8 mouse cellular contexts compared by ENCODE assay signal in genomic region chr10:126984189-126985004, GRCm38 (mm10). TPM values are rescaled to one million over a fixed set of nuclear protein-coding genes. Genes with fewer than 3 reads are reported as not detected.
DNase-seq lines count a peak whose midpoint lies in the region; ATAC-seq lines count a peak whose summit lies in the region.

No protein-coding gene starts in this region.

- H3K36me3 ChIP-seq in embryonic facial prominence, embryonic 11.5 days (replicated peaks; ENCODE audit: control insufficient read depth, insufficient read depth, low read depth, low read length): no peaks in the 10 kb centered on the region
- peaks cover 3% of the 10 kb centered on the region; the same call in 1 of the 2 replicates for H3K36me3 ChIP-seq in limb, embryonic 15.5 days

- no peaks in the 10 kb centered on the region for H3K27me3 ChIP-seq in embryonic facial prominence, embryonic 11.5 days (ENCODE audit: control insufficient read depth, insufficient read depth, low read length)
- H3K27me3 ChIP-seq in limb, embryonic 15.5 days: no peaks in the 10 kb centered on the region

- DNase-seq in cerebellum, adult 11 months: peak; percentile 88
- peak; percentile 24 for DNase-seq in A20 (ENCODE audit: low read depth, low spot score)
- DNase-seq in embryonic facial prominence, embryonic 11.5 days (ENCODE audit: low spot score): no peak
- DNase-seq in heart, postnatal 10 days: peak; percentile 66 to 70
- DNase-seq in urinary bladder, postnatal 36 days (ENCODE audit: low spot score in 2 of 2): no peak
- no peak for DNase-seq in left cerebral cortex, adult 8-10 months (ENCODE audit: low spot score in 2 of 2)

- WGBS in embryonic facial prominence, embryonic 11.5 days: 57% methylated on average over 5 of the region's 5 CpGs
- 15% methylated on average over 5 of the region's 5 CpGs for WGBS in limb, embryonic 15.5 days

- no peak overlapping the region for H3K4me2 ChIP-seq in embryonic facial prominence, embryonic 11.5 days (ENCODE audit: low read depth, low read length)
- H3K4me2 ChIP-seq in limb, embryonic 15.5 days: peak overlapping the region; percentile 91

- H3K27ac ChIP-seq in embryonic facial prominence, embryonic 11.5 days (replicated peaks; ENCODE audit: low read depth, low read length): no peak overlapping the region
- H3K27ac ChIP-seq in limb, embryonic 15.5 days: peak overlapping the region; percentile 100

- no peaks in the 10 kb centered on the region for H3K9me3 ChIP-seq in embryonic facial prominence, embryonic 11.5 days (replicated peaks; ENCODE audit: control insufficient read depth, low read length)
- H3K9me3 ChIP-seq in limb, embryonic 15.5 days: no peaks in the 10 kb centered on the region

- intact Hi-C loops in heart, postnatal 10 days (cut with DNase I): no loop called here

- H3K9ac ChIP-seq in embryonic facial prominence, embryonic 11.5 days (replicated peaks; ENCODE audit: low read length): peak overlapping the region; percentile 18; the same call in 1 of the 2 replicates
- H3K9ac ChIP-seq in limb, embryonic 15.5 days: peak overlapping the region; percentile 23; the same call in 1 of the 2 replicates

- peaks cover 22% of the 10 kb centered on the region for H3K4me1 ChIP-seq in embryonic facial prominence, embryonic 11.5 days (ENCODE audit: control insufficient read depth, insufficient read depth, low read length)
- H3K4me1 ChIP-seq in limb, embryonic 15.5 days: peaks cover 87% of the 10 kb centered on the region

- no peak overlapping the region for H3K4me3 ChIP-seq in embryonic facial prominence, embryonic 11.5 days (ENCODE audit: low read depth, low read length)
- H3K4me3 ChIP-seq in limb, embryonic 15.5 days: 0 out of 2 replicates have a peak overlapping the region, but pooled peaks have one; percentile 1

- ATAC-seq in cerebellum, adult (ENCODE audit: insufficient number of reproducible peaks, low FRiP score, low TSS enrichment): no peak
- no peak for ATAC-seq in embryonic facial prominence, embryonic 11.5 days (replicated peaks; ENCODE audit: insufficient number of reproducible peaks, low FRiP score, low TSS enrichment, low read depth)
- ATAC-seq in limb, embryonic 15.5 days (ENCODE audit: insufficient number of reproducible peaks, low FRiP score, low TSS enrichment, low read depth): no peak

RNA-seq across cellular contexts. Expression of gene Ctdsp2, which starts 5.9 kb away (rescaled TPM):
- polyA plus RNA-seq in embryonic facial prominence, embryonic 11.5 days (2014; fragmentation: Nextera tagmentation; extraction: Ambion mirVana): 64.8 and 67.9 TPM in 2 replicates
- total RNA-seq in heart, postnatal 10 days (2021): 100 to 1,000 TPM; 131 to 149 TPM
- polyA plus RNA-seq in limb, embryonic 15.5 days (2015; fragmentation: Nextera tagmentation; extraction: Ambion mirVana): 72.2 and 85.8 TPM in 2 replicates
- total RNA-seq in left cerebral cortex, adult 8-10 months (2022): 10 to 100 TPM; 74.8 to 83.4 (median 82.5) TPM

RNA-seq across cellular contexts. Expression of gene Avil, which starts 16.1 kb away (rescaled TPM):
- polyA plus RNA-seq in embryonic facial prominence, embryonic 11.5 days (2014; fragmentation: Nextera tagmentation; extraction: Ambion mirVana): 0.39 and 0.42 TPM in 2 replicates
- total RNA-seq in heart, postnatal 10 days (2021): under 1 TPM; 0.14 to 0.17 TPM
- polyA plus RNA-seq in limb, embryonic 15.5 days (2015; fragmentation: Nextera tagmentation; extraction: Ambion mirVana): 0.50 and 0.71 TPM in 2 replicates
- total RNA-seq in left cerebral cortex, adult 8-10 months (2022): under 1 TPM; 0.13 to 0.21 (median 0.17) TPM

RNA-seq across cellular contexts. Expression of gene Tsfm, which starts 46.2 kb away (rescaled TPM):
- polyA plus RNA-seq in embryonic facial prominence, embryonic 11.5 days (2014; fragmentation: Nextera tagmentation; extraction: Ambion mirVana): 88.0 and 88.5 TPM in 2 replicates
- total RNA-seq in heart, postnatal 10 days (2021): 10 to 100 TPM; 53.1 to 66.2 TPM
- polyA plus RNA-seq in limb, embryonic 15.5 days (2015; fragmentation: Nextera tagmentation; extraction: Ambion mirVana): 69.6 and 71.6 TPM in 2 replicates
- total RNA-seq in left cerebral cortex, adult 8-10 months (2022): 10 to 100 TPM; 22.8 to 36.1 (median 30.0) TPM

RNA-seq across cellular contexts. Expression of gene Mettl1, which starts 56.8 kb away (rescaled TPM):
- polyA plus RNA-seq in embryonic facial prominence, embryonic 11.5 days (2014; fragmentation: Nextera tagmentation; extraction: Ambion mirVana): 42.7 and 44.8 TPM in 2 replicates
- 1 to 10 TPM; 7.6 to 8.6 TPM for total RNA-seq in heart, postnatal 10 days (2021)
- polyA plus RNA-seq in limb, embryonic 15.5 days (2015; fragmentation: Nextera tagmentation; extraction: Ambion mirVana): 58.6 and 61.8 TPM in 2 replicates
- 10 to 100 TPM; 10.4 to 11.8 (median 11.2) TPM for total RNA-seq in left cerebral cortex, adult 8-10 months (2022)

RNA-seq across cellular contexts. Expression of gene Eef1akmt3, which starts 56.9 kb away (rescaled TPM):
- 0.07 and 0.29 TPM in 2 replicates for polyA plus RNA-seq in embryonic facial prominence, embryonic 11.5 days (2014; fragmentation: Nextera tagmentation; extraction: Ambion mirVana)
- total RNA-seq in heart, postnatal 10 days (2021): under 1 TPM; 0.12 to 0.17 TPM
- polyA plus RNA-seq in limb, embryonic 15.5 days (2015; fragmentation: Nextera tagmentation; extraction: Ambion mirVana): 1.9 and 2.0 TPM in 2 replicates
- total RNA-seq in left cerebral cortex, adult 8-10 months (2022): under 1 TPM in 3 of 4 experiments, not detected in 1; 0.11 to 0.30 (median 0.14) TPM

Comparison
In these comparisons a context has a peak if more than half of its experiments do, and no peak if none do; other contexts are left out.
1. DNase-seq: peak in cerebellum, adult 11 months (single experiment), A20 (single experiment) and heart, postnatal 10 days (2 of 2); none in embryonic facial prominence, embryonic 11.5 days (single experiment), urinary bladder, postnatal 36 days (0 of 2) and left cerebral cortex, adult 8-10 months (0 of 2).